ENCODE assay signal across 8 mouse cellular contexts in genomic region chr7:127677077-127677476, GRCm38 (mm10). TPM values are rescaled to one million over a fixed set of nuclear protein-coding genes. Genes with fewer than 3 reads are reported as not detected.
DNase-seq lines count a peak whose midpoint lies in the region; ATAC-seq and TF ChIP-seq lines count a peak whose summit lies in the region.

No protein-coding gene starts in this region.

- peak; percentile 62; the same call in 1 of the 2 replicates for TF ChIP-seq CTCF in cerebellum, adult 2 months (IDR thresholded peaks at IDR 0.05; ENCODE audit: borderline replicate concordance, insufficient read depth, low read depth, low read length)

- H3K27me3 ChIP-seq in cerebellum, adult 2 months (ENCODE audit: control insufficient read depth, insufficient read depth, low read length) = no peaks in the 10 kb centered on the region
- no peaks in the 10 kb centered on the region for H3K27me3 ChIP-seq in midbrain, embryonic 11.5 days (ENCODE audit: control insufficient read depth, insufficient read depth, low read length)
- H3K27me3 ChIP-seq in midbrain, embryonic 16.5 days (ENCODE audit: control insufficient read depth, insufficient read depth, low read depth, low read length) = no peaks in the 10 kb centered on the region

- no peak overlapping the region for H3K27ac ChIP-seq in cerebellum, adult 2 months (ENCODE audit: insufficient read depth, low read length)
- no peak overlapping the region for H3K27ac ChIP-seq in midbrain, embryonic 11.5 days (ENCODE audit: low read depth, low read length)
- H3K27ac ChIP-seq in midbrain, embryonic 16.5 days (ENCODE audit: low read length) = no peak overlapping the region

- TF ChIP-seq POLR2A in cerebellum, adult 2 months (IDR thresholded peaks at IDR 0.05; ENCODE audit: borderline replicate concordance, insufficient read depth, low read length) = no peak

- no peaks in the 10 kb centered on the region for H3K9me3 ChIP-seq in midbrain, embryonic 11.5 days (ENCODE audit: control insufficient read depth, low read length)
- no peaks in the 10 kb centered on the region for H3K9me3 ChIP-seq in midbrain, embryonic 16.5 days (replicated peaks; ENCODE audit: control insufficient read depth, low read length, poor library complexity, severe bottlenecking)

- no peak overlapping the region for H3K9ac ChIP-seq in midbrain, embryonic 11.5 days (ENCODE audit: low read length)
- no peak overlapping the region for H3K9ac ChIP-seq in midbrain, embryonic 16.5 days (ENCODE audit: low read depth, low read length)

- peak; percentile 33 to 56 for DNase-seq in cerebellum, adult 2 months
- DNase-seq in cerebellum, adult 9-11 months = no peak
- peak; percentile 90 for DNase-seq in midbrain, embryonic 11.5 days (ENCODE audit: low spot score, missing footprints)
- DNase-seq in c-Kit-negative CD71-positive TER-119-positive erythroid progenitor cells, embryonic 14.5 days (ENCODE audit: low read depth, low spot score) = peak; percentile 54
- peak; percentile 70 for DNase-seq in kidney, adult 9 months
- peak; percentile 13 to 43 for DNase-seq in monocyte, adult 2 months (ENCODE audit: low read depth in 1 of 2, low spot score in 2 of 2)
- DNase-seq in thymus, postnatal 4 days = peak; percentile 87

- peaks cover 2% of the 10 kb centered on the region; the same call in 1 of the 2 replicates for H3K4me1 ChIP-seq in cerebellum, adult 2 months (ENCODE audit: control insufficient read depth, insufficient read depth, low read length)
- H3K4me1 ChIP-seq in midbrain, embryonic 11.5 days (ENCODE audit: control insufficient read depth, insufficient read depth, low read length) = no peaks in the 10 kb centered on the region
- H3K4me1 ChIP-seq in midbrain, embryonic 16.5 days (ENCODE audit: control insufficient read depth, insufficient read depth, low read length) = no peaks in the 10 kb centered on the region

- no peak overlapping the region for H3K4me2 ChIP-seq in midbrain, embryonic 11.5 days
- H3K4me2 ChIP-seq in midbrain, embryonic 16.5 days (ENCODE audit: low read length) = no peak overlapping the region

- WGBS in cerebellum, adult 2 months = 59% methylated on average over 6 of the region's 6 CpGs
- 70% methylated on average over 6 of the region's 6 CpGs for WGBS in midbrain, embryonic 11.5 days
- 70% methylated on average over 6 of the region's 6 CpGs for WGBS in midbrain, embryonic 16.5 days

- no peaks in the 10 kb centered on the region for H3K36me3 ChIP-seq in midbrain, embryonic 11.5 days (ENCODE audit: control insufficient read depth, insufficient read depth, low read length)
- no peaks in the 10 kb centered on the region for H3K36me3 ChIP-seq in midbrain, embryonic 16.5 days (ENCODE audit: control insufficient read depth, insufficient read depth, low read length)

- no peak for ATAC-seq in midbrain, embryonic 11.5 days (ENCODE audit: low FRiP score)
- no peak for ATAC-seq in midbrain, embryonic 16.5 days

- no peak overlapping the region for H3K4me3 ChIP-seq in cerebellum, adult 2 months (replicated peaks; ENCODE audit: insufficient read depth, low read depth, low read length)
- no peak overlapping the region for H3K4me3 ChIP-seq in midbrain, embryonic 11.5 days (ENCODE audit: low read depth, low read length)
- H3K4me3 ChIP-seq in midbrain, embryonic 16.5 days (ENCODE audit: low read depth, low read length) = no peak overlapping the region

RNA-seq across cellular contexts. Expression of gene Bcl7c, which starts 31.7 kb away (rescaled TPM):
- 33.3 and 36.1 TPM in 2 replicates for polyA plus RNA-seq in cerebellum, adult 2 months (2012; rRNA removed)
- polyA plus RNA-seq in midbrain, embryonic 11.5 days (2014; fragmentation: Nextera tagmentation; extraction: Ambion mirVana) = 44.3 and 52.2 TPM in 2 replicates
- 41.7 and 43.2 TPM in 2 replicates for polyA plus RNA-seq in midbrain, embryonic 16.5 days (2015; fragmentation: Nextera tagmentation; extraction: Ambion mirVana)

RNA-seq across cellular contexts. Expression of gene Ctf1, which starts 35.5 kb away (rescaled TPM):
- polyA plus RNA-seq in cerebellum, adult 2 months (2012; rRNA removed) = 6.4 and 6.5 TPM in 2 replicates
- polyA plus RNA-seq in midbrain, embryonic 11.5 days (2014; fragmentation: Nextera tagmentation; extraction: Ambion mirVana) = 4.0 and 4.6 TPM in 2 replicates
- polyA plus RNA-seq in midbrain, embryonic 16.5 days (2015; fragmentation: Nextera tagmentation; extraction: Ambion mirVana) = 3.2 and 3.3 TPM in 2 replicates

RNA-seq across cellular contexts. Expression of gene Ctf2, which starts 54.9 kb away (rescaled TPM):
- not detected in 2 replicates for polyA plus RNA-seq in cerebellum, adult 2 months (2012; rRNA removed)
- 0.12 TPM in 1 of 2 replicates, not detected in the other for polyA plus RNA-seq in midbrain, embryonic 11.5 days (2014; fragmentation: Nextera tagmentation; extraction: Ambion mirVana)
- 0.10 TPM in 1 of 2 replicates, not detected in the other for polyA plus RNA-seq in midbrain, embryonic 16.5 days (2015; fragmentation: Nextera tagmentation; extraction: Ambion mirVana)
